Mouse (Mus musculus): ENCODE results near the gene Olfr731.

The Olfr731 gene

GRCm38 (mm10) chr14:50241766-50242165 lies at the start of gene Olfr731:
Olfr731 (minus strand) TSS chr14:50241866.
- DNase-seq (ENCODE audit: low read depth), result no peak

- DNase-seq (ENCODE audit: low read depth), result no peak
Measured at GRCm38 (mm10) chr14:50284106-50284505, 42.4 kb upstream of the Olfr731 start, which contains the start of gene Olfr732. Olfr732 (minus strand) TSS chr14:50284206.

- no peak for DNase-seq (ENCODE audit: low read depth)
Measured at GRCm38 (mm10) chr14:50188098-50188497, 53.6 kb downstream of the Olfr731 start, which contains the start of gene Olfr730. Olfr730 (minus strand) TSS chr14:50188198.
